Mouse (Mus musculus) midbrain, embryonic 10.5 days (tissue): ENCODE results near the gene Osbpl10. TPM values are rescaled to one million over a fixed set of nuclear protein-coding genes. Genes with fewer than 3 reads are reported as not detected.
"Not testable (repeated sequence)": the region's sequence is repeated elsewhere in the genome, so short reads cannot be mapped to it uniquely, and the experiment has no call there.

Source experiments
- DNase-seq: peaks from one replicate; pipeline ENCODE4 v3.0.0-alpha.2; 2017; ENCODE audit warnings: low spot score
- H3K27ac ChIP-seq: fragments of 300-500 bp; sonication (generic); replicated peaks from 2 replicates; pipeline ENCODE4 v1.5.1; 2016; ENCODE audit warnings: mild to moderate bottlenecking
- H3K27me3 ChIP-seq: fragments of 300-500 bp; sonication (generic); 2 replicates; pipeline ENCODE4 v1.6.1; 2016; ENCODE audit warnings: low read depth, mild to moderate bottlenecking; ENCODE audit not compliant: poor library complexity, severe bottlenecking
- H3K36me3 ChIP-seq: fragments of 300-500 bp; sonication (generic); 2 replicates; pipeline ENCODE4 v1.6.1; 2016; ENCODE audit warnings: mild to moderate bottlenecking, moderate library complexity
- H3K4me1 ChIP-seq: fragments of 300-500 bp; sonication (generic); 2 replicates; pipeline ENCODE4 v1.6.1; 2016
- H3K4me3 ChIP-seq: fragments of 300-500 bp; sonication (generic); 2 replicates; pipeline ENCODE4 v1.5.1; 2016; ENCODE audit warnings: mild to moderate bottlenecking, moderate library complexity
- H3K9me3 ChIP-seq: fragments of 300-500 bp; sonication (generic); replicated peaks from 2 replicates; pipeline ENCODE4 v1.6.1; 2016; ENCODE audit warnings: mild to moderate bottlenecking
- WGBS: fragments of 180-500 bp; shearing (Covaris S2); methylation state at CpG from one replicate; pipeline ENCODE4 v1.1.7; 2016; 5-methylcytosine and 5-hydroxymethylcytosine counted together
- polyA plus RNA-seq: library from polyadenylated mRNA; unstranded; fragments of >200 nt; fragmentation: Nextera tagmentation; extraction: Ambion mirVana; gene quantifications from 2 replicates; pipeline ENCODE4 v1.2.1, GENCODE M21; 2016

The Osbpl10 gene
- polyA plus RNA-seq, 1 experiment from 2014 or later = 1.5 TPM

DNA sequence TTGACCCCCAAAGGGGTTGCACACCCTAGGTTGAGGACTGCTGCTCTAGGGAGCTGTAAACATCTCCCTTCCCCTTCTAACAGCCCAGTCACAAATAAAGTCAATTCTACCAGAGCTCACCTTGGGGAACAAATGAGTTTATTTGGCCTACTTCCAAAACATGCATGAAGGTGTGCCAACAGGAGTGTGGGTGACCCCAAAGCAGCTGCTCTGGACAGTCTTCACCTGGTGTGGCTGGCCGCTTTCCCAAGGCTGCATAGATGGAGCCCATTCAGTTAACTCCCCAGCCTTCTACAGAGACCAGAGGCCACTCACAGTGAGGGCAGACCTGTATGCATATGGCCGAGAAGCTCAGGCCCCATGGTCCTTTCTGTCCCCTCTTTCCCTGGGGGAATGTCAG, 43.0 kb downstream of the Osbpl10 start:
- 90% methylated on average over 2 of the region's 2 CpGs for WGBS
- Histone ChIP-seq H3K4me1 (no peaks in the 10 kb centered on the region), H3K4me3 (no peak overlapping the region), H3K27ac (no peak overlapping the region), H3K27me3 (no peaks in the 10 kb centered on the region), H3K9me3 (no peaks in the 10 kb centered on the region), H3K36me3 (0 out of 2 replicates have a peak, but pooled peaks cover 3% of the 10 kb centered on the region)
- no peak for DNase-seq

- no peak for DNase-seq
- Histone ChIP-seq H3K4me1 (no peaks in the 10 kb centered on the region), H3K9me3 (no peaks in the 10 kb centered on the region), H3K4me3 (no peak overlapping the region), H3K36me3 (0 out of 2 replicates have a peak, but pooled peaks cover 3% of the 10 kb centered on the region), H3K27ac (no peak overlapping the region), H3K27me3 (no peaks in the 10 kb centered on the region)
- 82% methylated on average over 3 of the region's 3 CpGs for WGBS
Observed at GRCm38 (mm10) chr9:115023137-115023536, 44.8 kb downstream of the Osbpl10 start.

- DNase-seq = no peak
- H3K27me3 ChIP-seq = no peaks in the 10 kb centered on the region
- H3K4me1 ChIP-seq = peaks cover 2% of the 10 kb centered on the region
- 0 out of 2 replicates have a peak, but pooled peaks cover 3% of the 10 kb centered on the region for H3K36me3 ChIP-seq
- no peak overlapping the region for H3K4me3 ChIP-seq
- WGBS = 96% methylated on average over 10 of the region's 10 CpGs
- H3K27ac ChIP-seq = no peak overlapping the region
- no peaks in the 10 kb centered on the region for H3K9me3 ChIP-seq
Observed at GRCm38 (mm10) chr9:115023708-115024383, 45.5 kb downstream of the Osbpl10 start.

DNA sequence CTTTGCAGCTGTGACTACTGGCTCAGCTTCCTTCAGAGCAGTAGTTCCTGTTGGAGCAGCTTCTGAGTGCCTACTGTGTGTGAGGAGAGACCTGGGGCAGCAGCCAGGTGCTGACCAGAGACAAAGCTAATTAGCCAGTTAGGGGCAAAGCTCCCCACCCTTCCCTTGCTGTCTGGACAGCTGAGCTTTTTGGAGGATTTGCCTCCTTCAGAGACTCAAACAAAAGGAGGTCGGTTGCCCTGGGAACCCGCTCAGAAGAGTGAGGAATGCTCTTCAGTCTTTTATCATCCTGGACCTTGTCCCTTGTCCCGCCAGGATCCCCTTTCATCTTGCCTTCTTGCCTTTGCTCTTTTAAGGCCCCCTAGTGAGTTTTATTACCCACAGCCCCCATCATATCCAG, 50.9 kb downstream of the Osbpl10 start:
- Histone ChIP-seq H3K36me3 (no peaks in the 10 kb centered on the region), H3K4me3 (peak overlapping the region; percentile 14), H3K27me3 (peaks cover 3% of the 10 kb centered on the region; the same call in 1 of the 2 replicates), H3K9me3 (no peaks in the 10 kb centered on the region), H3K4me1 (peaks cover 20% of the 10 kb centered on the region), H3K27ac (peak overlapping the region; percentile 86)
- 0% methylated on average over 3 of the region's 3 CpGs for WGBS
- DNase-seq = peak; percentile 87

DNA sequence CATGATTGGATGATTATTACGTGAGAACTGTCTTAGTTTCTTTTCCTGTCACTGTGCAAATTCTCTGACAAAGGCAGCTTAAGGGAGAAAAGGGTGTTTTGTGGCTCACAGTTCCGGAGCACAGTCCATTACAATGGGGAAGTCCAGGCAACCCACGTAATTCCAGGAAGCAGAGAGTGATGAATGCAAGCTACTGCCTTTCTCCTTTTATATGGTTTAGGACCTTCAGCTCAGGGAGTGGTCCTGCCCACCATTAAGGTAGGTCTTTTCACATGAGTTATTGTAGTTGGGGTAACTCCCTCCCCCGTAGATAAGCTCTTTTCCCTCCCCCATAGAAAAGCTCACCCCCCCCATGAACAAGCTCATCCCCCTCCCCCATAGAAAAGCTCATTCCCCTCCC, 52.2 kb downstream of the Osbpl10 start:
- H3K4me1 ChIP-seq = peaks cover 23% of the 10 kb centered on the region
- H3K4me3 ChIP-seq = no peak overlapping the region
- H3K36me3 ChIP-seq = no peaks in the 10 kb centered on the region
- DNase-seq = no peak
- 28% methylated on average over 4 of the region's 4 CpGs for WGBS
- no peaks in the 10 kb centered on the region for H3K9me3 ChIP-seq
- peaks cover 3% of the 10 kb centered on the region; the same call in 1 of the 2 replicates for H3K27me3 ChIP-seq
- H3K27ac ChIP-seq = peak overlapping the region; percentile 43

- not testable (repeated sequence) for DNase-seq, H3K27ac ChIP-seq, H3K4me3 ChIP-seq, H3K9me3 ChIP-seq, H3K36me3 ChIP-seq, H3K27me3 ChIP-seq
- H3K4me1 ChIP-seq = peaks cover 23% of the 10 kb centered on the region
- WGBS = 92% methylated on average over 1 of the region's 1 CpGs
Observed at GRCm38 (mm10) chr9:115031046-115031445, 52.7 kb downstream of the Osbpl10 start.

GRCm38 (mm10) chr9:115032786-115033185, 54.4 kb downstream of the Osbpl10 start:
- WGBS = 90% methylated on average over 7 of the region's 7 CpGs
- Histone ChIP-seq H3K9me3 (no peaks in the 10 kb centered on the region), H3K27ac (no peak overlapping the region), H3K36me3 (no peaks in the 10 kb centered on the region), H3K27me3 (peaks cover 3% of the 10 kb centered on the region; the same call in 1 of the 2 replicates), H3K4me1 (peaks cover 27% of the 10 kb centered on the region), H3K4me3 (no peak overlapping the region)
- DNase-seq = no peak

DNA sequence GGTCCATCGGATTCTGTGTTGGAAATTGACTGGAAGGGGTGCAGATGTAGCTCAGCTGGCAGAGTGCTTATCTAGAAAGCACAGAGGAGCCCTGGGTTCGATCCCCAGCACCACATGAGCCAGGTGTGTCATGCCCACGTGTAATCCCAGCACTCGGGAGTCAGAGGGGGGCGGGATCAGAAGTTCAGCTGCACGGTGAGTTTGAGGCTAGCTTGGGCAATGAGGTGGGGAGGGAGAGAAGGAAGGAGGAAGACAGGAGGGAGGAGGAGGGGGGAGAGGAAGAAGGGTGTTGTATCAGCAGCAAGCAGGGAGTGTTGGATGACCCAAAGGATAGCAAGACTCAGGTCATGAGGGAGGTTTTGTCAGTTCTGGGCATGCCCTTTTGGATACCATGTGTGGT, 55.9 kb downstream of the Osbpl10 start:
- peaks cover 3% of the 10 kb centered on the region; the same call in 1 of the 2 replicates for H3K27me3 ChIP-seq
- no peaks in the 10 kb centered on the region for H3K9me3 ChIP-seq
- H3K4me1 ChIP-seq = peaks cover 36% of the 10 kb centered on the region
- 0 out of 2 replicates have a peak overlapping the region, but pooled peaks have one; percentile 3 for H3K27ac ChIP-seq
- no peak for DNase-seq
- 84% methylated on average over 6 of the region's 6 CpGs for WGBS
- H3K36me3 ChIP-seq = no peaks in the 10 kb centered on the region
- no peak overlapping the region for H3K4me3 ChIP-seq

DNA sequence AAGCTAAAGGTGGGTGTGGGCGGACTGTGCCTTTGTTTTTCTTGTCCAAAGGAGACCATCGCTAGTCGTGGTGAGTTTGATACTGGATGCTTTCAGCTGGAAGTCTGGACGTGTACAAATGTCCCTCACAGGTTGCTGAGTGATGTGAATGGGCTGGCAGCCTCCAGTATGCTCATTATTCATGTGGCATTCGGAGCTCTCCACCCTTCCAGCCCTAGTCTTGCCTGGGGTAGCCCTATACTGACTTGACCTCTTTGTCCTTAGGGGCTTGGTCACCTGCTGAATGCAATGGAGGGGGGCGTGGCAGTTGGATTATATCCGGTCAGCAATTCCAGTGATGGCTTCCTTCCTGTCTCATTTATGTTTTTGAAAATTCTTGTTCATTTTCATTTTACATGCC, 56.4 kb downstream of the Osbpl10 start:
- Histone ChIP-seq H3K36me3 (no peaks in the 10 kb centered on the region), H3K4me3 (no peak overlapping the region), H3K27ac (no peak overlapping the region), H3K4me1 (peaks cover 36% of the 10 kb centered on the region), H3K27me3 (peaks cover 3% of the 10 kb centered on the region; the same call in 1 of the 2 replicates), H3K9me3 (no peaks in the 10 kb centered on the region)
- no peak for DNase-seq
- WGBS = 83% methylated on average over 7 of the region's 7 CpGs

DNA sequence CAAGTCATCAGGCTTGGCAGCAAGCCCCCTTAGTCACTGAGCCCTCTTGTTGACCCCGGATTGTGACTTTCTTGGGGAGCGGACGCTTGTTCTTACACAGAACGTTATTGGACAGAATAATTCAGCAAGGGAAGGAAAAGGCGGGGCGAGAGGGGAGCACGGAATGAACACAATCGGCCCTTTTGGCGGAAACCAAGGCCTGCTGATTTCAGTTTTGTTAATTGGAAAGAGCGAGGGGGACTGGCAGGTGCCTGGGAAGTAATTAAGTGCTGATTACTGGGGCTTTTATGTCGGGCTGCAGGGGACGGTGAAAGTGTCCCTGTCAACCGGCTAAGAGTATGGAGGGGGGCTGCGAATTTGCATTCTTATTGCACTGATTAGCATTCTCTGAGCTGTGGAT, 59.8 kb downstream of the Osbpl10 start:
- Histone ChIP-seq H3K27ac (no peak overlapping the region; the same call in 1 of the 2 replicates), H3K4me1 (peaks cover 28% of the 10 kb centered on the region), H3K36me3 (no peaks in the 10 kb centered on the region), H3K9me3 (no peaks in the 10 kb centered on the region), H3K27me3 (peaks cover 3% of the 10 kb centered on the region; the same call in 1 of the 2 replicates), H3K4me3 (no peak overlapping the region)
- WGBS = 23% methylated on average over 14 of the region's 14 CpGs
- DNase-seq = no peak

DNA sequence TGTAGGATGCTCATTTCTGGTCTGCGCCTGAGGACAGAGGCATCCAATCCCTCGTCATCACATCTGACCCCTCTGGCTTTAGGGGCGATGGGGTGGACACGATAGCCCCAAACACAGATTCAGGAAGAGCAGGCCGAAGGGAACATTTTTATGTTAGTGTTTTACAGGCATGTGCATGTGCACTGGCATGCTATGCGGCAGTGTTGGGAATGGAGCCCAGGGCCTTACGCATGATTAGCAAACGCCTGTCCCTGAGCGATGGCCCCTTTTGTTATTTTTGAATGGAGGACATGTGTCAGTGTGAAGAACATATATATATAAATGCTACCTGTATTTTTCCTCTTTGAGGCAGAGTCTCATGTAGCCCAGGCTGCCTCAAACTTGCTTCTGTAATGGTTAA, 60.3 kb downstream of the Osbpl10 start:
- no peak overlapping the region; the same call in 1 of the 2 replicates for H3K27ac ChIP-seq

DNA sequence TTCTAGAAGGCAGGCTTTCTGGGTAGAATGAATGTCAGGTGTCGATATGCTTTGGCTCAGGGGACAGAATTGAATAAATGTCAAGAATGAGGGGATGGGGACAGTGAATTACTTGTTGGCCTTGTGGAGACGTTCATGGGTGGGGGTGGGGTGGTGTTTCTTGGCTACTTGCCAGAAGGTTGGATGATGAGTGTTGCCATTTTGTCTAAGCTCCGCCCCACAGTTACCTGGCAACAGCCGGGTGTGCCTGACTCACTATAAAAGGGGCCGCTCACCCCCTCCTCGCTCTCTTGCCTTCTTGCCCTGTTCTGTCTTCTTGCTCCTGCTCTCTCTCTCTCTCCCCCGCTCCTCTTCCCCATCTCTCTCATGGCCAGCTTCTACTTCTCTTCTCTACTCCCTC, 60.9 kb downstream of the Osbpl10 start:
- DNase-seq = no peak
- 76% methylated on average over 7 of the region's 7 CpGs for WGBS
- no peaks in the 10 kb centered on the region for H3K36me3 ChIP-seq
- H3K27me3 ChIP-seq = no peaks in the 10 kb centered on the region; the same call in 1 of the 2 replicates
- H3K4me1 ChIP-seq = peaks cover 29% of the 10 kb centered on the region
- no peaks in the 10 kb centered on the region for H3K9me3 ChIP-seq
- no peak overlapping the region for H3K4me3 ChIP-seq
- H3K27ac ChIP-seq = 0 out of 2 replicates have a peak overlapping the region, but pooled peaks have one; percentile 9

More for the DNA sequence above, 60.3 kb downstream of the Osbpl10 start:
- H3K36me3 ChIP-seq = no peaks in the 10 kb centered on the region
- 80% methylated on average over 9 of the region's 9 CpGs for WGBS
- H3K27me3 ChIP-seq = peaks cover 2% of the 10 kb centered on the region; the same call in 1 of the 2 replicates
- no peak overlapping the region for H3K4me3 ChIP-seq
- peaks cover 28% of the 10 kb centered on the region for H3K4me1 ChIP-seq
- DNase-seq = no peak
- no peaks in the 10 kb centered on the region for H3K9me3 ChIP-seq

DNA sequence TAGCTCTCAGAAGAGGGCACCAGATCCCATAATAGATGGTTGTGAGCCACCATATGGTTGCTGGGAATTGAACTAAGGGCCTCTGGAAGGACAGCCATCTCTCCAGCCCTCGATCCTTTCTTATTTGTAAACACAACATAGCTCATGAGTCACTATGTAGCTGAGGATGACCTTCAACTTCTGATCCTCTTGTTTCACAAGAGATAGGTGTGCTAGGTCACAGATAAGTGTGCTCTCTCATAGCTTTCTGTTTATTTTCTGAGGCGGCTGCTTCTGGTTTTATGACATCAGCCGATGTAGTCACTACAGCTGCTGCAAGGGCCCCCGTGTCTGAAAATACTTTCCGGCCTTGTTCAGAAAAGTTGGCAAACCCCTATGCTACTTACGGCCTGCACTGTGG, 64.2 kb downstream of the Osbpl10 start:
- no peaks in the 10 kb centered on the region for H3K9me3 ChIP-seq
- DNase-seq = no peak
- H3K27ac ChIP-seq = no peak overlapping the region
- WGBS = 96% methylated on average over 6 of the region's 6 CpGs
- no peak overlapping the region for H3K4me3 ChIP-seq
- peaks cover 45% of the 10 kb centered on the region for H3K4me1 ChIP-seq
- H3K27me3 ChIP-seq = no peaks in the 10 kb centered on the region; the same call in 1 of the 2 replicates
- no peaks in the 10 kb centered on the region for H3K36me3 ChIP-seq
